Mouse (Mus musculus) CH12.LX (cell line): ENCODE measurements around the gene Notch1.

ENCODE experiments used
- BHLHE40 ChIP-seq: IDR thresholded peaks from 2 replicates; pipeline ENCODE4 v1.6.1; 2011; ENCODE audit warnings: mild to moderate bottlenecking, low read depth, low read length, improper control_type of control experiment
- CTCF ChIP-seq, 2 experiments: IDR thresholded peaks in 1 of 2; conservative IDR thresholded peaks in 1 of 2; 2 replicates each; pipeline ENCODE4 v1.5.1; 2011 to 2012; ENCODE audit warnings: low read depth in 2 of 2, low read length in 2 of 2, improper control_type of control experiment in 1 of 2, inconsistent platforms in 1 of 2, mild to moderate bottlenecking in 1 of 2, moderate library complexity in 1 of 2
- E2F4 ChIP-seq: IDR thresholded peaks from 2 replicates; pipeline ENCODE4 v1.6.1; 2011; ENCODE audit warnings: low read depth, low read length, improper control_type of control experiment; ENCODE audit not compliant: insufficient replicate concordance
- EP300 ChIP-seq: IDR thresholded peaks from 2 replicates; pipeline ENCODE4 v1.6.1; 2011; ENCODE audit warnings: low read length, improper control_type of control experiment
- ETS1 ChIP-seq: conservative IDR thresholded peaks from 2 replicates; pipeline ENCODE4 v1.6.1; 2012; ENCODE audit warnings: low read depth, mild to moderate bottlenecking, inconsistent platforms, low read length, improper control_type of control experiment, moderate library complexity
- JUND ChIP-seq: conservative IDR thresholded peaks from 2 replicates; pipeline ENCODE4 v1.6.1; 2011; ENCODE audit warnings: low read depth, low read length, improper control_type of control experiment
- MAFK ChIP-seq: IDR thresholded peaks from 2 replicates; pipeline ENCODE4 v1.6.1; 2011; ENCODE audit warnings: low read length, improper control_type of control experiment; ENCODE audit not compliant: insufficient replicate concordance
- POLR2A ChIP-seq: IDR thresholded peaks from 2 replicates; pipeline ENCODE4 v1.6.1; 2011; ENCODE audit warnings: low read depth, mild to moderate bottlenecking, improper control_type of control experiment, low read length
- POLR2AphosphoS2 ChIP-seq: IDR thresholded peaks from 2 replicates; pipeline ENCODE4 v1.6.1; 2011; ENCODE audit warnings: low read depth, low read length, improper control_type of control experiment
- SMC3 ChIP-seq: IDR thresholded peaks from 2 replicates; pipeline ENCODE4 v1.6.1; 2011; ENCODE audit warnings: low read depth, low read length, improper control_type of control experiment
- USF1 ChIP-seq: IDR thresholded peaks from 2 replicates; pipeline ENCODE4 v1.6.1; 2014; ENCODE audit warnings: low read depth, mild to moderate bottlenecking, inconsistent platforms, low read length, improper control_type of control experiment
- USF2 ChIP-seq: conservative IDR thresholded peaks from 2 replicates; pipeline ENCODE4 v1.6.1; 2011; ENCODE audit warnings: low read depth, low read length, improper control_type of control experiment
- ZNF384 ChIP-seq: IDR thresholded peaks from 2 replicates; pipeline ENCODE4 v1.6.1; 2012; ENCODE audit warnings: low read depth, low read length, improper control_type of control experiment, inconsistent platforms

DNA sequence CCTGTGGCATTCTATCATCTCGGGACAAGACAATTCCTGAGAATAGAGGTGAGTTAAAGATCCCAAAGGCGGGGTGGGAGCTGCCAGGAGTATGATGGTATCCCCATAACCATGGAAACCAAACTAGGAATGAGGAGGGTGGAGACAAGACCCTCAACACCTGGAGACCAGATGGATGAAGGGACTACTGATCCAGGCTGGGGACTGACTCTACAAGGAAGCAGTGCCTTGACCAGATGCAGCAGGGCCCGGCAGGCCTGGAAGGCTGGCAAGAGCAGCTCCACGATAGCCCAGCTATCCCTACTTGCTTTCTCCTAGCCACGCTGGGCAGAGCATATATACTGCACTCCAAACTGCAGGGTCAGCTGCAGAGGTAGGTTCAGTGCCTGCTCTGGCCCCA is 524 bp upstream of the Notch1 start:
- TF ChIP-seq CTCF (conservative IDR thresholded peaks at IDR 0.05 in 1 of 2, IDR thresholded peaks at IDR 0.05 in 1 of 2; ENCODE audit: low read depth in 2 of 2, low read length in 2 of 2) (no peak), BHLHE40 (no peak), POLR2AphosphoS2 (no peak), POLR2A (no peak), ZNF384 (no peak), MAFK (no peak), EP300 (no peak), JUND (no peak), SMC3 (no peak), ETS1 (no peak), USF2 (no peak), USF1 (no peak), E2F4 (no peak)
